Mouse (Mus musculus): Measurements from ENCODE around the gene Kirrel.
A peak's percentile ranks its signal among the peaks of the same experiment; 100 is the strongest.
"Not testable (repeated sequence)": the region's sequence is repeated elsewhere in the genome, so short reads cannot be mapped to it uniquely, and the experiment has no call there.

Kirrel gene

GRCm38 (mm10) chr3:87134951-87135350, 39.6 kb downstream of the Kirrel start:
- DNase-seq (ENCODE audit: low read depth) = no peak

- DNase-seq (ENCODE audit: low read depth) = no peak
Measured at GRCm38 (mm10) chr3:87131694-87132347, 42.7 kb downstream of the Kirrel start.

GRCm38 (mm10) chr3:87130933-87131332, 43.6 kb downstream of the Kirrel start:
- DNase-seq (ENCODE audit: low read depth) = no peak

GRCm38 (mm10) chr3:87123795-87124194, 50.8 kb downstream of the Kirrel start:
- no peak for DNase-seq (ENCODE audit: low read depth)

GRCm38 (mm10) chr3:87118214-87118613, 56.3 kb downstream of the Kirrel start:
- DNase-seq (ENCODE audit: low read depth) = no peak

- no peak for DNase-seq (ENCODE audit: low read depth)
Measured at GRCm38 (mm10) chr3:87117632-87118031, 56.9 kb downstream of the Kirrel start.

GRCm38 (mm10) chr3:87115726-87116540, 58.6 kb downstream of the Kirrel start:
- DNase-seq (ENCODE audit: low read depth) = no peak

- DNase-seq (ENCODE audit: low read depth) = no peak
Measured at GRCm38 (mm10) chr3:87115271-87115670, 59.3 kb downstream of the Kirrel start.

GRCm38 (mm10) chr3:87114801-87115200, 59.7 kb downstream of the Kirrel start:
- no peak for DNase-seq (ENCODE audit: low read depth)

- not testable (repeated sequence) for DNase-seq (ENCODE audit: low read depth)
Measured at GRCm38 (mm10) chr3:87113881-87114280, 60.7 kb downstream of the Kirrel start.

- no peak for DNase-seq (ENCODE audit: low read depth)
Measured at GRCm38 (mm10) chr3:87112264-87112663, 62.3 kb downstream of the Kirrel start.

GRCm38 (mm10) chr3:87104856-87105255, 69.7 kb downstream of the Kirrel start:
- DNase-seq (ENCODE audit: low read depth) = no peak

- no peak for DNase-seq (ENCODE audit: low read depth)
Measured at GRCm38 (mm10) chr3:87102346-87102745, 72.2 kb downstream of the Kirrel start.

GRCm38 (mm10) chr3:87100911-87101310, 73.6 kb downstream of the Kirrel start:
- DNase-seq (ENCODE audit: low read depth) = no peak

GRCm38 (mm10) chr3:87097969-87098946, 76.3 kb downstream of the Kirrel start:
- no peak for DNase-seq (ENCODE audit: low read depth)

- no peak for DNase-seq (ENCODE audit: low read depth)
Measured at GRCm38 (mm10) chr3:87097205-87097604, 77.3 kb downstream of the Kirrel start.

GRCm38 (mm10) chr3:87093718-87094117, 80.8 kb downstream of the Kirrel start:
- DNase-seq (ENCODE audit: low read depth) = no peak

- peak; percentile 75 for DNase-seq (ENCODE audit: low read depth)
Measured at GRCm38 (mm10) chr3:87089694-87090565, 84.6 kb downstream of the Kirrel start.

GRCm38 (mm10) chr3:87087146-87087545, 87.4 kb downstream of the Kirrel start:
- no peak for DNase-seq (ENCODE audit: low read depth)

- DNase-seq (ENCODE audit: low read depth) = peak; percentile 57
Measured at GRCm38 (mm10) chr3:87082235-87082634, 92.3 kb downstream of the Kirrel start.

GRCm38 (mm10) chr3:87079751-87080150, 94.8 kb downstream of the Kirrel start:
- no peak for DNase-seq (ENCODE audit: low read depth)
